Mouse (Mus musculus): ENCODE measurements around the gene Slc31a1.

The Slc31a1 gene

GRCm38 (mm10) chr4:62364299-62364698 lies 3.8 kb downstream of the Slc31a1 start:
- DNase-seq (ENCODE audit: low spot score), result no peak

- peak; percentile 46 for DNase-seq (ENCODE audit: low spot score)
These were observed 5.8 kb downstream of the Slc31a1 start for GRCm38 (mm10) chr4:62366291-62366690.

- peak; percentile 33 for DNase-seq (ENCODE audit: low spot score)
These were observed 7.1 kb downstream of the Slc31a1 start for GRCm38 (mm10) chr4:62367586-62367985.

- no peak for DNase-seq (ENCODE audit: low spot score)
These were observed 8.6 kb downstream of the Slc31a1 start for GRCm38 (mm10) chr4:62369091-62369490.

- DNase-seq (ENCODE audit: low spot score), result no peak
These were observed 11.9 kb downstream of the Slc31a1 start for GRCm38 (mm10) chr4:62372410-62372809.

GRCm38 (mm10) chr4:62372818-62373520 lies 12.4 kb downstream of the Slc31a1 start:
- DNase-seq (ENCODE audit: low spot score), result no peak

- no peak for DNase-seq (ENCODE audit: low spot score)
These were observed 13.1 kb downstream of the Slc31a1 start for GRCm38 (mm10) chr4:62373668-62374067.

GRCm38 (mm10) chr4:62374342-62374741 lies 13.8 kb downstream of the Slc31a1 start:
- no peak for DNase-seq (ENCODE audit: low spot score)

- no peak for DNase-seq (ENCODE audit: low spot score)
These were observed 15.6 kb downstream of the Slc31a1 start for GRCm38 (mm10) chr4:62376123-62376522.

- DNase-seq (ENCODE audit: low spot score), result no peak
These were observed 19.3 kb downstream of the Slc31a1 start for GRCm38 (mm10) chr4:62379724-62380381.

GRCm38 (mm10) chr4:62383207-62383606 lies 22.7 kb downstream of the Slc31a1 start:
- no peak for DNase-seq (ENCODE audit: low spot score)

GRCm38 (mm10) chr4:62383752-62384151 lies 23.2 kb downstream of the Slc31a1 start:
- DNase-seq (ENCODE audit: low spot score), result no peak

- DNase-seq (ENCODE audit: low spot score), result no peak
These were observed 23.6 kb downstream of the Slc31a1 start for GRCm38 (mm10) chr4:62384159-62384558.

- no peak for DNase-seq (ENCODE audit: low spot score)
These were observed 24.9 kb downstream of the Slc31a1 start for GRCm38 (mm10) chr4:62385439-62385838.

- DNase-seq (ENCODE audit: low spot score), result peak; percentile 32
These were observed 29.3 kb downstream of the Slc31a1 start for GRCm38 (mm10) chr4:62389592-62390512.

GRCm38 (mm10) chr4:62391892-62392291 lies 31.4 kb downstream of the Slc31a1 start:
- no peak for DNase-seq (ENCODE audit: low spot score)

GRCm38 (mm10) chr4:62393459-62393858 lies 32.9 kb downstream of the Slc31a1 start:
- no peak for DNase-seq (ENCODE audit: low spot score)

- peak; percentile 21 for DNase-seq (ENCODE audit: low spot score)
These were observed 35.3 kb downstream of the Slc31a1 start for GRCm38 (mm10) chr4:62395806-62396205.

- DNase-seq (ENCODE audit: low spot score), result no peak
These were observed 37.3 kb downstream of the Slc31a1 start for GRCm38 (mm10) chr4:62397616-62398365.

GRCm38 (mm10) chr4:62398956-62399355 lies 38.4 kb downstream of the Slc31a1 start:
- no peak for DNase-seq (ENCODE audit: low spot score)

GRCm38 (mm10) chr4:62406133-62406532 lies 45.6 kb downstream of the Slc31a1 start:
- DNase-seq (ENCODE audit: low spot score), result no peak

All from lung, postnatal 25 days (tissue).